ENCODE assay signal across 29 mouse cellular contexts in the genomic region with DNA sequence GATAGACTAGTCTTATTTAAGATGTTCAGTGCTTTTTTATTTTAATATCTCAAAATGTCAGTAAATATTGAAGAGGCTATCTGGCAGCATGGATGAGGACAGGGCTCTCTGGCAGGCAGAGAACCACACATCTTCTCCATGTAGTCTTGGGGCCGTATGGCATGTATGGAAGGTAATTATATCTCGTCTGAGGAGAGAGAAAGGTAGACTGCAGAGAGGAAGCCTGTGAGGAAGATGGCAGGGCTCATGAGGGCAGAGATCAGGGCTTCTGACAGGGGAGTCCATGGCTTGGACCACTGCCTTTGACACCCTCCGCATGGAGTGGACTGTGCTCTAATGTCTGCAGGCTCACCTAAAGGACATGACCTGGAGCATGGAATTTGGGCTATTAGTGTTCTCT.
"Had no signal": no experiment of that assay in that cellular context is flagged by ENCODE, and none has a peak within 500 bp of the region (broad histone marks: within the 10 kb centered on the region; RNA-seq: fewer than 3 reads in every experiment).

No protein-coding gene starts in this region.

- H3K4me3 ChIP-seq: heart, embryonic 12.5 days; heart, embryonic 13.5 days; heart, embryonic 15.5 days; hindbrain, embryonic 10.5 days; hindbrain, embryonic 12.5 days; hindbrain, embryonic 13.5 days; hindbrain, embryonic 15.5 days; intestine, embryonic 15.5 days; kidney, embryonic 15.5 days; layer of hippocampus, adult 2 months; left cerebral cortex, adult 2 months had no signal

- H3K27me3 ChIP-seq: heart, embryonic 15.5 days; hindbrain, embryonic 12.5 days; hindbrain, embryonic 13.5 days; hindbrain, embryonic 15.5 days; intestine, embryonic 15.5 days had no signal

- H3K9me3 ChIP-seq: heart, embryonic 12.5 days; heart, embryonic 13.5 days; heart, embryonic 15.5 days; hindbrain, embryonic 10.5 days; hindbrain, embryonic 12.5 days; hindbrain, embryonic 13.5 days; hindbrain, embryonic 15.5 days; intestine, embryonic 15.5 days; kidney, embryonic 15.5 days had no signal

- H3K36me3 ChIP-seq: heart, embryonic 12.5 days; heart, embryonic 13.5 days; heart, embryonic 15.5 days; hindbrain, embryonic 10.5 days; hindbrain, embryonic 12.5 days; hindbrain, embryonic 13.5 days; hindbrain, embryonic 15.5 days; intestine, embryonic 15.5 days; kidney, embryonic 15.5 days had no signal

- DNase-seq: heart, postnatal 10 days; heart, postnatal 14 days; heart, postnatal 4 days; kidney, adult 11 months; kidney, adult 18-20 months; kidney, adult 2 months; kidney, adult 8-10 months; kidney, adult 9 months; kidney, postnatal 10 days; kidney, postnatal 14 days; kidney, postnatal 25 days; kidney, postnatal 36 days; kidney, postnatal 4 days; layer of hippocampus, adult 9-11 months; layer of hippocampus, postnatal 36 days had no signal

- H3K27ac ChIP-seq: heart, embryonic 13.5 days; heart, embryonic 15.5 days; hindbrain, embryonic 10.5 days; hindbrain, embryonic 12.5 days; hindbrain, embryonic 13.5 days; hindbrain, embryonic 14.5 days; hindbrain, embryonic 15.5 days; hindbrain, postnatal 0 days; intestine, embryonic 15.5 days; kidney, embryonic 15.5 days; kidney, postnatal 0 days; layer of hippocampus, adult 2 months; left cerebral cortex, adult 2 months had no signal

- H3K4me1 ChIP-seq: heart, embryonic 12.5 days; heart, embryonic 13.5 days; heart, embryonic 15.5 days; hindbrain, embryonic 10.5 days; hindbrain, embryonic 12.5 days; hindbrain, embryonic 13.5 days; hindbrain, embryonic 15.5 days; intestine, embryonic 15.5 days; kidney, embryonic 15.5 days had no signal
